Mouse (Mus musculus) megakaryocyte, embryonic 14.5 days (primary cell): ENCODE measurements around the gene Olig2.

Source experiments
- FLI1 ChIP-seq: IDR thresholded peaks from 2 replicates; pipeline ENCODE4 v1.6.1; 2012; ENCODE audit warnings: low read length, inconsistent platforms, mixed read lengths
- GATA1 ChIP-seq: IDR thresholded peaks from 3 replicates; pipeline ENCODE4 v1.6.1; 2012; ENCODE audit warnings: mixed read lengths, low read length, inconsistent platforms, borderline replicate concordance

DNA sequence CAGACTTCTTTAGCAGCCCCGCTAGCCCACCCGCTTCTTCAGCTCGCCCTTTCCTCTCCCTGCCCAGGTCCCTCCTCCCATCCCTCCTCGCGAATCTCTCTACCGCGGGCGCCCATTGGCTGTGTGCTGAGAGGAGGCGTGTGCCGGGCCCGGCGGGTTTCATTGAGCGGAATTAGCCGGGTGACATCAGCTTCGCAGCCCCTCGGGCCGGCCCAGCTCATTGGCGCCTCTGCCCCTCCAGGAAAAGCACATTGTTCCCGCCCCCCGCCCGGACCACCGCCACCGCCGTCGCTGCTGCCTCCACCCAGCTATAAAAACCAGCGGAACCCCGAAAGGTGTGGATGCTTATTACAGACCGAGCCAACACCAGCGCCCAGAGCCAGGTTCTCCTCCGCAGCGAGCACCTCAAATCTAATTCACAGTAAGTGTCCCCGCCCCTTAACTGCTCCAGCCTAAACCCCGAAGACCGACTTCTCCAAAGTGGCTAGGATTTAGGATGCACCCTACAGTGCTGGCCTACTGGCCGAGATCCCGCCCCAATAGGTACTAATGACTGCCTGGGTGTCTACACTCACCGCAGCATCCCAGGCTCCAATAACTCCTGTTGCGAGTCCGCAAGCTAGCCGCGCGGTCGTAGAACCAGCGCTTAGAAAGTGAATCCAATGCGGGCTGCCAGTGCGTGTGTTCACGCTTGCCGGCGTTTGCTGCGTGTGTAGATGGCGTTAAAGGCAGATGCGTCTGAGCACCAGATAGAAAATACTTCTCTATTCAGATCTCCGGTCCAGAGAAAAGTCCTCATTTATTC lies at the start of gene Olig2:
- no peak for TF ChIP-seq GATA1
- no peak for TF ChIP-seq FLI1
